Mouse (Mus musculus) hindbrain, embryonic 16.5 days (tissue): ENCODE measurements around the gene Hdac9. TPM values are rescaled to one million over a fixed set of nuclear protein-coding genes. Genes with fewer than 3 reads are reported as not detected.
A peak's percentile ranks its signal among the peaks of the same experiment; 100 is the strongest.

ENCODE experiments used
- ATAC-seq: fragments of 200-750 bp; cut with Nextera tagmentation; 2 replicates; pipeline ENCODE4 v1.8.0; 2017; ENCODE audit warnings: moderate TSS enrichment, moderate library complexity
- H3K27ac ChIP-seq: fragments of 300-500 bp; sonication (generic); 2 replicates; pipeline ENCODE4 v1.5.1; 2014; ENCODE audit warnings: low read depth, mild to moderate bottlenecking, control low read depth, low read length, moderate library complexity
- H3K27me3 ChIP-seq: fragments of 300-500 bp; sonication (generic); replicated peaks from 2 replicates; pipeline ENCODE4 v1.6.1; 2014; ENCODE audit warnings: low read length; ENCODE audit not compliant: control insufficient read depth, insufficient read depth
- H3K36me3 ChIP-seq: fragments of 300-500 bp; sonication (generic); 2 replicates; pipeline ENCODE4 v1.6.1; 2014; ENCODE audit warnings: mild to moderate bottlenecking, low read length, moderate library complexity, mixed read lengths; ENCODE audit not compliant: control insufficient read depth, insufficient read depth
- H3K4me1 ChIP-seq: fragments of 300-500 bp; sonication (generic); 2 replicates; pipeline ENCODE4 v1.6.1; 2014; ENCODE audit warnings: low read depth, low read length; ENCODE audit not compliant: control insufficient read depth, insufficient read depth
- H3K4me2 ChIP-seq: fragments of 300-500 bp; sonication (generic); 2 replicates; pipeline ENCODE4 v1.6.1; 2014; ENCODE audit warnings: mild to moderate bottlenecking, low read length, control low read depth, moderate library complexity
- H3K4me3 ChIP-seq: fragments of 300-500 bp; sonication (generic); 2 replicates; pipeline ENCODE4 v1.5.1; 2014; ENCODE audit warnings: mild to moderate bottlenecking, low read length, control low read depth, moderate library complexity
- H3K9ac ChIP-seq: fragments of 300-500 bp; sonication (generic); 2 replicates; pipeline ENCODE4 v1.6.1; 2014; ENCODE audit warnings: low read depth, mild to moderate bottlenecking, control low read depth, low read length, moderate library complexity
- H3K9me3 ChIP-seq: fragments of 300-500 bp; sonication (generic); 2 replicates; pipeline ENCODE4 v1.6.1; 2014; ENCODE audit warnings: mild to moderate bottlenecking, low read length, moderate library complexity; ENCODE audit not compliant: control insufficient read depth
- whole genome bisulfite sequencing: fragments of 180-500 bp; shearing (Covaris S2); extraction: QIAGEN DNeasy Blood & Tissue Kit; methylation state at CpG from one replicate; pipeline ENCODE4 v1.1.7; 2014; 5-methylcytosine and 5-hydroxymethylcytosine counted together
- polyA plus RNA-seq: library from polyadenylated mRNA; unstranded; fragments of >200 nt; fragmentation: Nextera tagmentation; extraction: Ambion mirVana; gene quantifications from 2 replicates; pipeline ENCODE4 v1.2.1, GENCODE M21; 2015

Hdac9 gene
- polyA plus RNA-seq, 1 experiment from 2014 or later: 10.4 TPM

GRCm38 (mm10) chr12:34696736-34697135 lies 220.2 kb downstream of the Hdac9 start:
- H3K9me3 ChIP-seq: no peaks in the 10 kb centered on the region
- H3K4me3 ChIP-seq: no peak overlapping the region
- 71% methylated on average over 1 of the region's 1 CpGs for WGBS
- H3K4me2 ChIP-seq: no peak overlapping the region
- H3K27ac ChIP-seq: no peak overlapping the region
- no peaks in the 10 kb centered on the region for H3K4me1 ChIP-seq
- no peak for ATAC-seq
- no peaks in the 10 kb centered on the region for H3K27me3 ChIP-seq
- no peak overlapping the region for H3K9ac ChIP-seq
- H3K36me3 ChIP-seq: no peaks in the 10 kb centered on the region

DNA sequence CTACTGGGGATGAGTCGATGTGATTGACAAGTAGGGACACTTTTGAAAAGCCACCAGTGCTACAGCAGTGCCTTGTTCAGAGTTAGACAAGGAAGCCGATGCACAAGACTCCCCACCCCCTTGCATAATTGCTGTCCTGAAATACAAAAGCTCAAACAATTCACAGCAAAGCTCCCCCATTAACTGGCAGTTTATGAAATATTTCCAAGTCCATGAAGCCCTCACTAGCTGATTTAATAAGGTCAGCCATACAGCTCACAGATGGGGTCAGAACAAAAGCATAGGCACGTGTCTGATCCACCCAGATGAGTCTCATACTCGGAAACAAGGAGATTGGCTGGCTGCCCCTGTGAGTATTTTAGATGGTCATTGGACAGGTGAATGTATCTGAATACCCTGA lies 228.0 kb downstream of the Hdac9 start:
- H3K36me3 ChIP-seq: no peaks in the 10 kb centered on the region
- H3K27ac ChIP-seq: no peak overlapping the region
- H3K27me3 ChIP-seq: no peaks in the 10 kb centered on the region
- H3K4me1 ChIP-seq: no peaks in the 10 kb centered on the region
- no peaks in the 10 kb centered on the region for H3K9me3 ChIP-seq
- H3K4me3 ChIP-seq: no peak overlapping the region
- ATAC-seq: no peak
- WGBS: 34% methylated on average over 4 of the region's 4 CpGs
- H3K4me2 ChIP-seq: no peak overlapping the region
- no peak overlapping the region for H3K9ac ChIP-seq

DNA sequence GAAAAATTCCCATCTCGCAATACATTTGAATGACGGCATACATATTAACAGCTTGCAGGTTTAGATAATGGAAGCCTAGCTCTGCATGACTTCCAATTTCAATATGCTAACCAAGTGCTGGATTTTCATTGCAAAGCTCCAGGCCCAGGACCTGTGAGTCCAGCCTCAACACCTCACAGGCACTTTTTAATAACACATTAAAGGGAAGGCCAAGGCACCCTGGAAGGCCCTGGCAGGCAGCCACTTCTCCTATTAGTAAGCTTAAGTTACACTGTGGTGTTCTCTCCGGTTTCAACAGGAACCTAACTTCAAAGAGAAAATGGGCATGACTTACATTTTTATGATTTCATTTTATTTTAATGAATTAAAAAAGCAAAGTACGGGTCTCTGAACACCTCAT lies 233.5 kb downstream of the Hdac9 start:
- Histone ChIP-seq H3K4me1 (no peaks in the 10 kb centered on the region), H3K36me3 (no peaks in the 10 kb centered on the region), H3K27ac (no peak overlapping the region), H3K27me3 (no peaks in the 10 kb centered on the region), H3K9me3 (no peaks in the 10 kb centered on the region), H3K4me3 (no peak overlapping the region), H3K4me2 (no peak overlapping the region), H3K9ac (no peak overlapping the region)
- WGBS: 61% methylated on average over 4 of the region's 4 CpGs
- peak; percentile 30; the same call in 1 of the 2 replicates for ATAC-seq

DNA sequence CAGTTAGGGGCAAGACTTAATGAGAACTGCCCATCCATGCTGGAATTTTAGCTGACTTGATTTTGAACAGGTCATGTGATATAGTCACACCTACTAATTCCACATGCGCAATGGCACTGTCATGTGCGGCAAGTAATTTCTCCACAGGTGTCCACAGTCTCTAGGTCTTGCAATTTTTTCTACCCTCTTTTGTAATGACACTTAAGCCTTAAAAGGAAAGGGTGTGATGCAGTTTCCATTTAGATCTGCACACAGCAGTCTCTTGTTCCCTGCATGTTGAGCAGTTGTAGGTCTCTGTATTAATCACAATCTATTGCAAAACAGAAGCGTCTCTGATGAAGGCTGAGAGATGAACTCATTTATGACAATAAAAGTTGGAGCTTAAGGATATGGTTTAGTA lies 234.2 kb downstream of the Hdac9 start:
- no peak overlapping the region for H3K9ac ChIP-seq
- no peak overlapping the region for H3K27ac ChIP-seq
- H3K27me3 ChIP-seq: no peaks in the 10 kb centered on the region
- no peak overlapping the region for H3K4me3 ChIP-seq
- no peaks in the 10 kb centered on the region for H3K36me3 ChIP-seq
- H3K4me1 ChIP-seq: no peaks in the 10 kb centered on the region
- WGBS: 85% methylated on average over 3 of the region's 3 CpGs
- ATAC-seq: no peak
- no peak overlapping the region for H3K4me2 ChIP-seq
- no peaks in the 10 kb centered on the region for H3K9me3 ChIP-seq

DNA sequence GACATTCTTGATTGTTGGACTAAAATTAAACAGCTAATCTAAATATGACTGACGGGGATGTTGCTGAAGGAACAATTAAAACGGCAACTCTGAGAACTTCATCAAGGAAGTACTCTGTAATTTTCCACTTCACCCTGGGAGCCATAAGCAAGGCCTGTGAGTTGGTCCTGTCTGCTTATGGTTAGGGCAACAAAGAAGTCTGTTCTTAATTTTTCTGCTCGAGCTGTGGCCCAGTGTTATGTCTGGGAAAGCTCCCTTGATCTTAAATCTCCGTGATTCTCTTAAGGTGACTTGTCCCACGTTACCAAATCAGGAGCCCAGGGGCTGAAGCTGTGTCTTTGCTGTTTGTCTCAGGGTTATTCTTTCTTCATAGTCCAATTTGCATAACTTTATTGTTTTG lies 236.3 kb downstream of the Hdac9 start:
- ATAC-seq: no peak
- Histone ChIP-seq H3K9me3 (no peaks in the 10 kb centered on the region), H3K27ac (no peak overlapping the region), H3K4me1 (no peaks in the 10 kb centered on the region), H3K27me3 (no peaks in the 10 kb centered on the region), H3K9ac (no peak overlapping the region), H3K4me2 (no peak overlapping the region), H3K4me3 (no peak overlapping the region), H3K36me3 (no peaks in the 10 kb centered on the region)
- WGBS: 45% methylated on average over 5 of the region's 5 CpGs

DNA sequence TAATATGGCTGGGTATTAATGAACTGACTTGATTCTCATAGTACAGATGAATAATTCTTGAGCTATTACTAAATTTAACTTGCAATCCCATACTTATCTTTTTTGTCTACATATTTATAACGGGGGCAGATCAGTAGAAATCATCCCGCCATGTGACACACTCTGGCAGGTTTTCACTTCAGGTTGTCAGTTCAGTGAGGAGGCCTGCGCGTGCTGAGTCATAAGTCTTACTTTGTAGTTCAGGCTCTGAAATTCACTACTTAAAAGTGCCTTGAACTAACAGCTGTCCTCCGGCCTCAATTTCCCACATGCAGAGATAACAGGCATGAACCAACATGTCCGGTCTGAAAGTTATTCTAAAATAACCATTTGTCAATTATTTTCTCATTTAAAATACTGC lies 239.8 kb downstream of the Hdac9 start:
- Histone ChIP-seq H3K27me3 (no peaks in the 10 kb centered on the region), H3K27ac (no peak overlapping the region), H3K36me3 (no peaks in the 10 kb centered on the region), H3K9me3 (no peaks in the 10 kb centered on the region), H3K4me2 (no peak overlapping the region), H3K9ac (no peak overlapping the region), H3K4me1 (no peaks in the 10 kb centered on the region), H3K4me3 (no peak overlapping the region)
- no peak for ATAC-seq
- 76% methylated on average over 6 of the region's 6 CpGs for WGBS

DNA sequence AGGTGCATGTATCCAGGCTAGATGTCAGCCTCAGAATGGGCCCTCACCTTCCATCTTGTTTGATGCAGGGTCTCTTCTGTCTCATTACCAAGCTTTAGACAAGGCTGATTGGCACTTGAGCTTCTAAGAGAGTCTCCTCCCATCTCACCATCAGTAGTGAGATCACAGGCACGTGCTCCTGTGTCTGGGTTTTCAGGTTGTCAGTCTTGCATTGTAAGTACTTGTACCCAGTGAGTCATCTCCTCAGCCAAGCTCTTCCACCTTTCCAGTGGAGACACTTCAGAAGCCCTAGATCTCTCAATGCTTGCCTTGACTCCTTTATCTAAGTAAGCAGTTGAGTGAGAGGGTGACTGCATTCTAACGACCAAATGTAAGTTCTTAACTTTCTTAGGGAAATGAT lies 242.7 kb downstream of the Hdac9 start:
- Histone ChIP-seq H3K36me3 (no peaks in the 10 kb centered on the region), H3K27me3 (no peaks in the 10 kb centered on the region), H3K4me3 (no peak overlapping the region), H3K4me2 (no peak overlapping the region), H3K27ac (no peak overlapping the region), H3K9ac (no peak overlapping the region), H3K4me1 (no peaks in the 10 kb centered on the region), H3K9me3 (no peaks in the 10 kb centered on the region)
- WGBS: 73% methylated on average over 2 of the region's 2 CpGs
- ATAC-seq: no peak

DNA sequence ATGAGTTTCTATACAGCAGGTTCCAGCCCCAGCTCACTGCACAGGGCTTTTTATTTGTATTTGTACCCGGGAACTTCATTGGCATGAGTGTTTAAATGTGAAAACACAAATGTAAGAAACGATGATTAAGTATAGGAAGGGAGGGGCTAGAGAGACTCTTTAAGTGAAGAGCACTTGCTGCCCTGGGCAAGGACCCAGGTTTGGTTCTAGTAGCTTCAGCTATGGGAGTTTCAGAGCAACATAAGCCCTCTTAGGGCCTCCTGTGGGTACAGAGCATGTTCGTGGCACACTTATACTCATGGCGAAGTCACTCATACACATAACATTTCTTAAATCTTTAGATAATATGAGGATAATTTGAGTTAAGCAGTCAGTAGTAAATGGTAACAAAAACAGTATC lies 243.4 kb downstream of the Hdac9 start:
- H3K27me3 ChIP-seq: no peaks in the 10 kb centered on the region
- no peak overlapping the region for H3K4me2 ChIP-seq
- H3K36me3 ChIP-seq: no peaks in the 10 kb centered on the region
- H3K4me3 ChIP-seq: no peak overlapping the region
- 91% methylated on average over 4 of the region's 4 CpGs for WGBS
- no peak overlapping the region for H3K9ac ChIP-seq
- H3K27ac ChIP-seq: no peak overlapping the region
- no peaks in the 10 kb centered on the region for H3K4me1 ChIP-seq
- H3K9me3 ChIP-seq: no peaks in the 10 kb centered on the region
- no peak for ATAC-seq

- H3K4me3 ChIP-seq: no peak overlapping the region
- no peaks in the 10 kb centered on the region for H3K4me1 ChIP-seq
- peak; percentile 65; the same call in 1 of the 2 replicates for ATAC-seq
- H3K4me2 ChIP-seq: no peak overlapping the region
- H3K27ac ChIP-seq: no peak overlapping the region
- H3K9me3 ChIP-seq: no peaks in the 10 kb centered on the region
- 5% methylated on average over 3 of the region's 3 CpGs for WGBS
- H3K9ac ChIP-seq: no peak overlapping the region
- H3K36me3 ChIP-seq: no peaks in the 10 kb centered on the region
- H3K27me3 ChIP-seq: no peaks in the 10 kb centered on the region
Observed at GRCm38 (mm10) chr12:34664758-34665157, 252.1 kb downstream of the Hdac9 start.

DNA sequence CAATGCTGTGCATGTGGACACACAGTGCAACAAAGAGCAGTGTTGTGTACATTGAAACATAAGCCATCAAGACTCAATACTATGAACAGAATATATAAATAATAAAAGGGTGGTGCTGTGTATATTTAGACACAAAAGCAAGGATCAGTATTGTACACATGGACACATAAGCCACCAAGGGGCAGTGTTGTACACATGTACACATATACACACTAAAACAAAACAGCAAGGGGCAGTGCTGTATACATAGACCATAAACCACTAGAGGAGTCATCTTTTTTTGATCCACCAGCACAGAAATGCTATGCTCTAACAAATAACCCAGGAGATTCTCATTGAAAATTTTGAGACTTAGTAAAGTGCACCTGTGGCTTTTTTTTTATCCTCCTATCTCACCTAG lies 255.5 kb downstream of the Hdac9 start:
- ATAC-seq: peak; percentile 68
- Histone ChIP-seq H3K4me1 (no peaks in the 10 kb centered on the region), H3K4me3 (no peak overlapping the region), H3K9ac (no peak overlapping the region), H3K4me2 (no peak overlapping the region), H3K36me3 (no peaks in the 10 kb centered on the region), H3K27ac (no peak overlapping the region), H3K9me3 (no peaks in the 10 kb centered on the region), H3K27me3 (no peaks in the 10 kb centered on the region)
